Mouse (Mus musculus) liver, embryonic 11.5 days (tissue): ENCODE results near the gene Cxcl16. TPM values are rescaled to one million over a fixed set of nuclear protein-coding genes. Genes with fewer than 3 reads are reported as not detected.
A peak's percentile ranks its signal among the peaks of the same experiment; 100 is the strongest.
"Not testable (repeated sequence)": the region's sequence is repeated elsewhere in the genome, so short reads cannot be mapped to it uniquely, and the experiment has no call there.

Experiments
- ATAC-seq: fragments of 200-750 bp; cut with Nextera tagmentation; replicated peaks from 2 replicates; pipeline ENCODE4 v1.8.0; 2017; ENCODE audit warnings: moderate number of reproducible peaks, mild to moderate bottlenecking, moderate TSS enrichment, moderate library complexity; ENCODE audit not compliant: low FRiP score
- DNase-seq: peaks from one replicate; pipeline ENCODE4 v3.0.0-alpha.2; 2017; ENCODE audit warnings: low spot score
- H3K27ac ChIP-seq: fragments of 300-500 bp; sonication (generic); 2 replicates; pipeline ENCODE4 v1.5.1; 2014; ENCODE audit warnings: mild to moderate bottlenecking, low read depth, low read length, control low read depth
- H3K27me3 ChIP-seq: fragments of 300-500 bp; sonication (generic); replicated peaks from 2 replicates; pipeline ENCODE4 v1.6.1; 2014; ENCODE audit warnings: low read length, mixed read lengths; ENCODE audit not compliant: control insufficient read depth, insufficient read depth
- H3K36me3 ChIP-seq: fragments of 300-500 bp; sonication (generic); 2 replicates; pipeline ENCODE4 v1.6.1; 2014; ENCODE audit warnings: mild to moderate bottlenecking, low read length, moderate library complexity, mixed read lengths; ENCODE audit not compliant: control insufficient read depth, insufficient read depth
- H3K4me1 ChIP-seq: fragments of 300-500 bp; sonication (generic); replicated peaks from 2 replicates; pipeline ENCODE4 v1.6.1; 2014; ENCODE audit warnings: low read length, mixed read lengths; ENCODE audit not compliant: control insufficient read depth, insufficient read depth
- H3K4me2 ChIP-seq: fragments of 300-500 bp; sonication (generic); 2 replicates; pipeline ENCODE4 v1.6.1; 2014; ENCODE audit warnings: mild to moderate bottlenecking, control low read depth, moderate library complexity
- H3K4me3 ChIP-seq: fragments of 300-500 bp; sonication (generic); 2 replicates; pipeline ENCODE4 v1.5.1; 2014; ENCODE audit warnings: low read depth, low read length, control low read depth
- H3K9ac ChIP-seq: fragments of 300-500 bp; sonication (generic); 2 replicates; pipeline ENCODE4 v1.6.1; 2014; ENCODE audit warnings: low read depth, low read length, control low read depth
- H3K9me3 ChIP-seq: fragments of 300-500 bp; sonication (generic); 2 replicates; pipeline ENCODE4 v1.6.1; 2016; ENCODE audit warnings: low read length, inconsistent platforms, mixed read lengths; ENCODE audit not compliant: control insufficient read depth
- WGBS: fragments of 180-500 bp; shearing (Covaris S2); extraction: QIAGEN DNeasy Blood & Tissue Kit; methylation state at CpG from one replicate; pipeline ENCODE4 v1.1.7; 2014; 5-methylcytosine and 5-hydroxymethylcytosine counted together
- polyA plus RNA-seq: library from polyadenylated mRNA; unstranded; fragments of >200 nt; fragmentation: Nextera tagmentation; extraction: Ambion mirVana; gene quantifications from 2 replicates; pipeline ENCODE4 v1.2.1, GENCODE M21; 2014

The Cxcl16 gene
- polyA plus RNA-seq, 1 experiment from 2014 or later: 1.6 TPM

GRCm38 (mm10) chr11:70489138-70489537 is 29.4 kb upstream of the Cxcl16 start:
- 80% methylated on average over 3 of the region's 3 CpGs for WGBS
- no peak overlapping the region for H3K27ac ChIP-seq
- no peak overlapping the region for H3K4me2 ChIP-seq
- DNase-seq (no peak), ATAC-seq (no peak)
- no peak overlapping the region for H3K9ac ChIP-seq
- no peak overlapping the region for H3K4me3 ChIP-seq
- no peaks in the 10 kb centered on the region for H3K27me3 ChIP-seq
- no peaks in the 10 kb centered on the region for H3K36me3 ChIP-seq
- H3K4me1 ChIP-seq: no peaks in the 10 kb centered on the region
- H3K9me3 ChIP-seq: no peaks in the 10 kb centered on the region

- WGBS: 42% methylated on average over 4 of the region's 4 CpGs
- Histone ChIP-seq H3K36me3 (no peaks in the 10 kb centered on the region), H3K9me3 (no peaks in the 10 kb centered on the region), H3K4me1 (no peaks in the 10 kb centered on the region), H3K27ac (no peak overlapping the region), H3K9ac (no peak overlapping the region), H3K27me3 (no peaks in the 10 kb centered on the region), H3K4me3 (no peak overlapping the region), H3K4me2 (no peak overlapping the region)
- no peak for ATAC-seq
- DNase-seq: no peak
Observed at GRCm38 (mm10) chr11:70487816-70488215, 28.0 kb upstream of the Cxcl16 start.

GRCm38 (mm10) chr11:70485498-70485897 is 25.7 kb upstream of the Cxcl16 start:
- H3K9me3 ChIP-seq: no peaks in the 10 kb centered on the region
- no peak overlapping the region for H3K4me2 ChIP-seq
- no peak overlapping the region for H3K27ac ChIP-seq
- H3K9ac ChIP-seq: no peak overlapping the region
- H3K4me1 ChIP-seq: no peaks in the 10 kb centered on the region
- no peaks in the 10 kb centered on the region for H3K27me3 ChIP-seq
- ATAC-seq (no peak), DNase-seq (no peak)
- no peaks in the 10 kb centered on the region for H3K36me3 ChIP-seq
- WGBS: 58% methylated on average over 2 of the region's 2 CpGs
- no peak overlapping the region for H3K4me3 ChIP-seq

- H3K4me3 ChIP-seq: no peak overlapping the region
- no peaks in the 10 kb centered on the region for H3K27me3 ChIP-seq
- 0 out of 2 replicates have a peak, but pooled peaks cover 2% of the 10 kb centered on the region for H3K4me1 ChIP-seq
- no peak for DNase-seq
- 71% methylated on average over 12 of the region's 12 CpGs for WGBS
- H3K27ac ChIP-seq: no peak overlapping the region
- H3K9ac ChIP-seq: no peak overlapping the region
- no peaks in the 10 kb centered on the region for H3K36me3 ChIP-seq
- H3K4me2 ChIP-seq: no peak overlapping the region
- H3K9me3 ChIP-seq: no peaks in the 10 kb centered on the region
- ATAC-seq: no peak
Observed at GRCm38 (mm10) chr11:70474872-70475534, 15.2 kb upstream of the Cxcl16 start.

- not testable (repeated sequence) for H3K4me2 ChIP-seq, H3K4me3 ChIP-seq, H3K4me1 ChIP-seq, H3K27me3 ChIP-seq, DNase-seq, H3K9ac ChIP-seq, H3K9me3 ChIP-seq, ATAC-seq, H3K36me3 ChIP-seq, H3K27ac ChIP-seq
- 84% methylated on average over 5 of the region's 5 CpGs for WGBS
Observed at GRCm38 (mm10) chr11:70473291-70473690, 13.5 kb upstream of the Cxcl16 start.

- H3K4me3 ChIP-seq: no peak overlapping the region
- H3K4me1 ChIP-seq: 0 out of 2 replicates have a peak, but pooled peaks cover 2% of the 10 kb centered on the region
- H3K27ac ChIP-seq: no peak overlapping the region
- H3K9me3 ChIP-seq: no peaks in the 10 kb centered on the region
- no peak overlapping the region for H3K9ac ChIP-seq
- H3K4me2 ChIP-seq: no peak overlapping the region
- ATAC-seq: no peak
- no peaks in the 10 kb centered on the region for H3K36me3 ChIP-seq
- no peaks in the 10 kb centered on the region for H3K27me3 ChIP-seq
- DNase-seq: no peak
Observed at GRCm38 (mm10) chr11:70472716-70473115, 12.9 kb upstream of the Cxcl16 start.

- no peaks in the 10 kb centered on the region for H3K9me3 ChIP-seq
- H3K4me3 ChIP-seq: no peak overlapping the region
- no peak overlapping the region for H3K27ac ChIP-seq
- no peak for DNase-seq
- peaks cover 19% of the 10 kb centered on the region for H3K27me3 ChIP-seq
- H3K36me3 ChIP-seq: no peaks in the 10 kb centered on the region
- H3K4me2 ChIP-seq: no peak overlapping the region
- 0 out of 2 replicates have a peak, but pooled peaks cover 2% of the 10 kb centered on the region for H3K4me1 ChIP-seq
- no peak for ATAC-seq
- no peak overlapping the region for H3K9ac ChIP-seq
- 71% methylated on average over 3 of the region's 3 CpGs for WGBS
Observed at GRCm38 (mm10) chr11:70469764-70470163, 10.0 kb upstream of the Cxcl16 start.

- Histone ChIP-seq H3K36me3 (no peaks in the 10 kb centered on the region), H3K9me3 (no peaks in the 10 kb centered on the region), H3K4me1 (no peaks in the 10 kb centered on the region), H3K27ac (no peak overlapping the region), H3K9ac (no peak overlapping the region), H3K27me3 (peaks cover 34% of the 10 kb centered on the region), H3K4me2 (no peak overlapping the region), H3K4me3 (no peak overlapping the region)
- DNase-seq: no peak
- ATAC-seq: no peak
- WGBS: 50% methylated on average over 5 of the region's 5 CpGs
Observed at GRCm38 (mm10) chr11:70467902-70468619, 8.3 kb upstream of the Cxcl16 start.

GRCm38 (mm10) chr11:70465824-70466223 is 6.0 kb upstream of the Cxcl16 start:
- H3K4me3 ChIP-seq: peak overlapping the region; percentile 14; the same call in 1 of the 2 replicates
- peaks cover 48% of the 10 kb centered on the region for H3K27me3 ChIP-seq
- ATAC-seq (no peak), DNase-seq (no peak)
- 33% methylated on average over 23 of the region's 23 CpGs for WGBS
- no peak overlapping the region for H3K9ac ChIP-seq
- peak overlapping the region; percentile 44 for H3K4me2 ChIP-seq
- no peaks in the 10 kb centered on the region; the same call in 1 of the 2 replicates for H3K9me3 ChIP-seq
- H3K36me3 ChIP-seq: no peaks in the 10 kb centered on the region
- H3K4me1 ChIP-seq: no peaks in the 10 kb centered on the region
- no peak overlapping the region for H3K27ac ChIP-seq
